Mouse (Mus musculus): ENCODE results near the gene Fpgs. TPM values are rescaled to one million over a fixed set of nuclear protein-coding genes. Genes with fewer than 3 reads are reported as not detected.

Gene Fpgs
- polyA plus RNA-seq, 1 experiment from 2014 or later: 36.1 TPM

DNA sequence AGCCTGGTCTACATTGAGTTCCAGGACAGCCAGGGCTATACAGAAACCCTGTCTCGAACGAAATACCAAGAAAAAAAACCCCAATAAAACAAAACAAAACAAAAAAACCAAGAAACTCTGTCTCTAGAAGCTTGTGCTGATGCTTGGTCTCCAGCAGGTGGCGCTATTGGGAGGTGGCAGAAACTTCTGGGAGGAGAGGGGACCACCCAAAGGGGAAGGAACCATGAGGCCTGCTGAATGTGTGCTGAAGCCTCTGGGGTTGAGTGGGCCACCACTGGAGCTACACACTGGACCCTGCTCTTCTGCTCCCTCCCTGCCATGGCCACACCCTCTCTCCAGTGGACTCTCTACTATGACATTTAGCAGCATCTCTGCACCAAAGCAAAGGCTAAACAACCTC, 4.7 kb upstream of the Fpgs start:
- H3K27me3 ChIP-seq (ENCODE audit: insufficient read depth, low read length): no peaks in the 10 kb centered on the region
- no peak overlapping the region for H3K27ac ChIP-seq
- ATAC-seq (replicated peaks; ENCODE audit: low FRiP score, low read depth): no peak
- no peak overlapping the region for H3K9ac ChIP-seq (ENCODE audit: low read depth, low read length)
- WGBS: 25% methylated on average over 3 of the region's 3 CpGs
- H3K4me2 ChIP-seq (ENCODE audit: low read length): no peak overlapping the region
- peak; percentile 85 for DNase-seq (ENCODE audit: low spot score)
- no peak overlapping the region for H3K4me3 ChIP-seq (replicated peaks; ENCODE audit: low read depth, low read length)
- H3K4me1 ChIP-seq (replicated peaks; ENCODE audit: insufficient read depth, low read length): peaks cover 4% of the 10 kb centered on the region
- no peaks in the 10 kb centered on the region for H3K9me3 ChIP-seq (replicated peaks; ENCODE audit: low read length)
- H3K36me3 ChIP-seq (ENCODE audit: insufficient read depth, low read length): peaks cover 53% of the 10 kb centered on the region
- TF ChIP-seq CTCF (IDR thresholded peaks at IDR 0.05; ENCODE audit: low read depth): peak; percentile 93

DNA sequence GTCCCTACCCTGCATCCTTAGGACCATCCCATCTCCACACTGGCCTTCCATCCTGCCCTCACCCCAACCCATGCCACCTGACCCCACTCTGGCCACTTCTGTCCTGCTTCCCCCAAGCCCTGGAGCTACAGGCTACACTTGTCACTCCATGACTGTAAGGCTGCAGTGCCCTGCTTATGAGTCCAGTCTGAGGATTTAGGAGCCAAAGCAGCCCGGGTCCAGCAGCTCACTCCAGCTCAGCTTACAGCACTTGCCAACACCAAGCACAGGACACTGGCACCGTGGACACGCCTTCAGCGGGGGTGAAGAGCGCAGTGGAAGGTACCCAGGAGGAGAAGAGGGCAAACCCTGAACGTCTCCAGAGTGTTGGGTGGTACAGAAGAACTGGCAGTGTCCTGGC, 3.0 kb upstream of the Fpgs start:
- Histone ChIP-seq H3K27ac (no peak overlapping the region), H3K4me3 (replicated peaks; ENCODE audit: low read depth, low read length) (no peak overlapping the region), H3K9ac (ENCODE audit: low read depth, low read length) (no peak overlapping the region), H3K4me1 (replicated peaks; ENCODE audit: insufficient read depth, low read length) (peaks cover 4% of the 10 kb centered on the region), H3K4me2 (ENCODE audit: low read length) (no peak overlapping the region), H3K9me3 (replicated peaks; ENCODE audit: low read length) (no peaks in the 10 kb centered on the region), H3K27me3 (ENCODE audit: insufficient read depth, low read length) (no peaks in the 10 kb centered on the region), H3K36me3 (ENCODE audit: insufficient read depth, low read length) (peaks cover 53% of the 10 kb centered on the region)
- no peak for DNase-seq (ENCODE audit: low spot score)
- WGBS: 94% methylated on average over 6 of the region's 6 CpGs
- TF ChIP-seq CTCF (IDR thresholded peaks at IDR 0.05; ENCODE audit: low read depth): no peak
- no peak for ATAC-seq (replicated peaks; ENCODE audit: low FRiP score, low read depth)

DNA sequence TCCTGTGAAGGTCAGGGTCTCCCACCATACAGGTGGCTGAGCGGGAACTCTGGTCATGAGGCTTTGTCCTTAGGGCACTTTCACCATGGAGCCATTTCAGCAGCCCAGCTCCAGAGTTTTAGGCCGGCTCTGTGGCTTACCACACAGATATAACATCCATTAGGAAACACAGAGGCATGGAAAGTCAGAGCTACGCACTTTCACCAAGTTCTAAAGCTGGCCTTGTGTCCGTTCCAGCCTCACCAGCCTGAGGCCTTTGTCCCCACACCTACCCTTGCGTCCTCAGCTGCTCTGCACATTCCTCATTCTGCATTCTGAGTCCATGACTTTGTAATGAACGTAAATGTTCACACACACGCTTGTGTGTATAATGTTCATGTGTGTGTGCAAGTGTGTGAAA, 1.1 kb upstream of the Fpgs start:
- Histone ChIP-seq H3K36me3 (ENCODE audit: insufficient read depth, low read length) (peaks cover 49% of the 10 kb centered on the region), H3K9me3 (replicated peaks; ENCODE audit: low read length) (no peaks in the 10 kb centered on the region), H3K27me3 (ENCODE audit: insufficient read depth, low read length) (no peaks in the 10 kb centered on the region), H3K4me1 (replicated peaks; ENCODE audit: insufficient read depth, low read length) (0 out of 2 replicates have a peak, but pooled peaks cover 3% of the 10 kb centered on the region), H3K9ac (ENCODE audit: low read depth, low read length) (no peak overlapping the region), H3K4me3 (replicated peaks; ENCODE audit: low read depth, low read length) (no peak overlapping the region), H3K4me2 (ENCODE audit: low read length) (no peak overlapping the region), H3K27ac (peak overlapping the region; percentile 66; the same call in 1 of the 2 replicates)
- ATAC-seq (replicated peaks; ENCODE audit: low FRiP score, low read depth): no peak
- TF ChIP-seq CTCF (IDR thresholded peaks at IDR 0.05; ENCODE audit: low read depth): no peak
- WGBS: 82% methylated on average over 7 of the region's 7 CpGs
- DNase-seq (ENCODE audit: low spot score): no peak

DNA sequence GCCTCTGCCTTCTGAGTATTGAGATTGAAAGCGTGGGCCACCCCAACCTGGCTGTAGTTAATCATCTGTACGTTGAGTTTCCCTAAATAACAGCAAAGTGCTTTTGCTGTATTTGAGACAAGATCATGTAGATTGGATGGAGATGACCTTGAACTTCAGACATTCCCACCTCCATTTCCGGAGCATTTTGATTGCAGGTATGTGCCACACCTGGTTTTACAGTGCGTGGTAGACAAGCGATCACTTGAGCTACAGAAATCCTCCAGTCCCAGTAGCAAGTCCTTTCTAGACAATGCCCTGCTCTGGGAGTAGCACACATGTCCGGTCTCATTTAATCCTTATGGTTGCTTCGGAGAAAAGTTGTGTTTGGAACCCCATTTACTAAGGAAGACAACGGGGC, 899 bp downstream of the Fpgs start:
- Histone ChIP-seq H3K36me3 (ENCODE audit: insufficient read depth, low read length) (peaks cover 34% of the 10 kb centered on the region), H3K4me2 (ENCODE audit: low read length) (no peak overlapping the region), H3K4me1 (replicated peaks; ENCODE audit: insufficient read depth, low read length) (0 out of 2 replicates have a peak, but pooled peaks cover 3% of the 10 kb centered on the region), H3K27ac (peak overlapping the region; percentile 66; the same call in 1 of the 2 replicates), H3K9me3 (replicated peaks; ENCODE audit: low read length) (no peaks in the 10 kb centered on the region), H3K4me3 (replicated peaks; ENCODE audit: low read depth, low read length) (no peak overlapping the region), H3K9ac (ENCODE audit: low read depth, low read length) (no peak overlapping the region), H3K27me3 (ENCODE audit: insufficient read depth, low read length) (no peaks in the 10 kb centered on the region)
- no peak for TF ChIP-seq CTCF (IDR thresholded peaks at IDR 0.05; ENCODE audit: low read depth)
- ATAC-seq (replicated peaks; ENCODE audit: low FRiP score, low read depth): no peak
- no peak for DNase-seq (ENCODE audit: low spot score)
- 91% methylated on average over 8 of the region's 8 CpGs for WGBS

DNA sequence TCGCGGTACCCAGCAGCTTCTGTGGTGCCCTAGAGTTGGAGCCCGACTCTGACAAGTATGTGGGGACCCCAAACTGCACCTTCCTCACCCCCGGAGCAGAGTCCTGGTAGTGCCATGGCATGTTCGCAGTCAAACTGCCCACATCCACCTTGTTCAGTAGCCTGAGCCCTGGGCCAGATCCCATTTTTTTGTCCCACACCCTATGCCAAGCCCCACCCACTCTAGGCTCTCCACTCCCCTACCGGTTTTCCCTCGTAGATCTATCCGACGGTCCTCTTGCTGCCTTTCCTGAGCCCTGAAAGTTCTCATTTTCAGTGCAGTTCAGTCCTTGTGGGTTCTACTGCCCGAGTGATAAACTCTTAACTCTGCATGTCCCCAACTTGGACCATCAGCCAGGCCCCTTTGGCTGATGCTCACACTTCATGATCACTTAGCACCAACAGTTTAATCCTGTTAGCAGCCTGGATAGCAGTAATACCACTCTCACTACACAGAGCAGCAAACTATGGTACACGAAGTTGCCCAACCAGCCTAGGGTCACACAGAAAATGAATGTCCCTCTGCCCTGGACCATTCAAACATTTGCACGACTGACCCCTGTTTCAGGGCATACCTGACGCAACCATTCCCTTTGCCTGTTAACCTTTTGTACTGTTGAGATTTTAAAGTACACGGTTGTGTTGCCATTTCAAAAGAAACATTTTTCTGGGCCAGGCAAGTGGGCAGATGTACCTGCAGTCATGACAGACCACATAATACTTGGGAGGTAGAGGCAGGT, 2.8 kb downstream of the Fpgs start:
- Histone ChIP-seq H3K27ac (no peak overlapping the region), H3K4me3 (replicated peaks; ENCODE audit: low read depth, low read length) (no peak overlapping the region), H3K36me3 (ENCODE audit: insufficient read depth, low read length) (peaks cover 17% of the 10 kb centered on the region), H3K9me3 (replicated peaks; ENCODE audit: low read length) (no peaks in the 10 kb centered on the region), H3K4me2 (ENCODE audit: low read length) (no peak overlapping the region), H3K27me3 (ENCODE audit: insufficient read depth, low read length) (no peaks in the 10 kb centered on the region), H3K9ac (ENCODE audit: low read depth, low read length) (no peak overlapping the region), H3K4me1 (replicated peaks; ENCODE audit: insufficient read depth, low read length) (0 out of 2 replicates have a peak, but pooled peaks cover 3% of the 10 kb centered on the region)
- TF ChIP-seq CTCF (IDR thresholded peaks at IDR 0.05; ENCODE audit: low read depth): no peak
- ATAC-seq (replicated peaks; ENCODE audit: low FRiP score, low read depth): no peak
- no peak for DNase-seq (ENCODE audit: low spot score)
- WGBS: 78% methylated on average over 14 of the region's 14 CpGs

DNA sequence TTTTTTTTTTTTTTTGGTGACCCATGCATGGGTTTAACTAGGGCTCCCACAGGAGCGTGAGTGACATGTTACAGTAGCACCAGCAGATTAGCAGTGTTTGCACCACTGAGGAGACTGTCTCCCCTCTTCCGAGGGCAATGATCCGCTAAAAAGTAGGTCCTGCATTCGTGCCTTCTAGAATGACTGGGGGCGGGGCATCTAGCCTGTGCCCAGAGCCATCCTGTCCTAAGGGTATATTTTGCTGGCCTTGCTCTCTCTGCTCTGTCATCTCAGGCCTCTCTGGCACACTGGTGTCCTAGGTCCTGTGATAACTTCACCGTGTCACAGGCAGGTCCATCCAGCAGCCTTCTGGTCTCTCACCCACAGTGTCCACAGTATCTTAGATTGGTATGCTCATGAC, 4.3 kb downstream of the Fpgs start:
- no peak for DNase-seq (ENCODE audit: low spot score)
- Histone ChIP-seq H3K9ac (ENCODE audit: low read depth, low read length) (no peak overlapping the region), H3K9me3 (replicated peaks; ENCODE audit: low read length) (no peaks in the 10 kb centered on the region), H3K27me3 (ENCODE audit: insufficient read depth, low read length) (no peaks in the 10 kb centered on the region), H3K4me2 (ENCODE audit: low read length) (no peak overlapping the region), H3K4me3 (replicated peaks; ENCODE audit: low read depth, low read length) (no peak overlapping the region), H3K4me1 (replicated peaks; ENCODE audit: insufficient read depth, low read length) (0 out of 2 replicates have a peak, but pooled peaks cover 3% of the 10 kb centered on the region), H3K27ac (no peak overlapping the region), H3K36me3 (ENCODE audit: insufficient read depth, low read length) (peaks cover 5% of the 10 kb centered on the region; the same call in 1 of the 2 replicates)
- 63% methylated on average over 6 of the region's 6 CpGs for WGBS
- no peak for ATAC-seq (replicated peaks; ENCODE audit: low FRiP score, low read depth)
- TF ChIP-seq CTCF (IDR thresholded peaks at IDR 0.05; ENCODE audit: low read depth): no peak
